Mouse (Mus musculus): ENCODE data around the gene Tnni3. TPM values are rescaled to one million over a fixed set of nuclear protein-coding genes. Genes with fewer than 3 reads are reported as not detected.
A peak's percentile ranks its signal among the peaks of the same experiment; 100 is the strongest.
"Not testable (repeated sequence)": the region's sequence is repeated elsewhere in the genome, so short reads cannot be mapped to it uniquely, and the experiment has no call there.

Gene Tnni3
- polyA plus RNA-seq (2016; fragmentation: Nextera tagmentation; extraction: Ambion mirVana) = 2.5 and 3.5 TPM in 2 replicates

GRCm38 (mm10) chr7:4524212-4524922 lies at the start of gene Tnni3:
Tnni3 (minus strand) TSS chr7:4524229.
- not testable (repeated sequence) for H3K4me3 ChIP-seq, H3K36me3 ChIP-seq, H3K27ac ChIP-seq, H3K9me3 ChIP-seq
- peaks cover 37% of the 10 kb centered on the region for H3K4me1 ChIP-seq (replicated peaks)
- H3K27me3 ChIP-seq (ENCODE audit: insufficient read depth, poor library complexity, severe bottlenecking) = peaks cover 52% of the 10 kb centered on the region
- peak; percentile 71 for DNase-seq (ENCODE audit: low spot score)
- WGBS = 73% methylated on average over 15 of the region's 15 CpGs

- H3K4me3 ChIP-seq; H3K27me3 ChIP-seq (ENCODE audit: insufficient read depth, poor library complexity, severe bottlenecking); H3K27ac ChIP-seq; DNase-seq (ENCODE audit: low spot score); H3K36me3 ChIP-seq; H3K4me1 ChIP-seq (replicated peaks); H3K9me3 ChIP-seq: not testable (repeated sequence)
- WGBS = 74% methylated on average over 2 of the region's 2 CpGs
These were observed 48.3 kb upstream of the Tnni3 start for GRCm38 (mm10) chr7:4572361-4572760.

- DNase-seq (ENCODE audit: low spot score) = no peak
- 86% methylated on average over 3 of the region's 3 CpGs for WGBS
- no peak overlapping the region for H3K4me3 ChIP-seq
- H3K9me3 ChIP-seq = no peaks in the 10 kb centered on the region
- no peak overlapping the region for H3K27ac ChIP-seq
- H3K36me3 ChIP-seq = no peaks in the 10 kb centered on the region
- no peaks in the 10 kb centered on the region for H3K27me3 ChIP-seq (ENCODE audit: insufficient read depth, poor library complexity, severe bottlenecking)
- H3K4me1 ChIP-seq (replicated peaks) = no peaks in the 10 kb centered on the region
These were observed 38.6 kb upstream of the Tnni3 start for GRCm38 (mm10) chr7:4562660-4563059.

- Histone ChIP-seq H3K27ac (no peak overlapping the region), H3K36me3 (no peaks in the 10 kb centered on the region), H3K9me3 (no peaks in the 10 kb centered on the region), H3K27me3 (ENCODE audit: insufficient read depth, poor library complexity, severe bottlenecking) (no peaks in the 10 kb centered on the region), H3K4me3 (no peak overlapping the region), H3K4me1 (replicated peaks) (peaks cover 14% of the 10 kb centered on the region)
- WGBS = 71% methylated on average over 6 of the region's 6 CpGs
- DNase-seq (ENCODE audit: low spot score) = no peak
These were observed 33.1 kb upstream of the Tnni3 start for GRCm38 (mm10) chr7:4557167-4557560.

DNA sequence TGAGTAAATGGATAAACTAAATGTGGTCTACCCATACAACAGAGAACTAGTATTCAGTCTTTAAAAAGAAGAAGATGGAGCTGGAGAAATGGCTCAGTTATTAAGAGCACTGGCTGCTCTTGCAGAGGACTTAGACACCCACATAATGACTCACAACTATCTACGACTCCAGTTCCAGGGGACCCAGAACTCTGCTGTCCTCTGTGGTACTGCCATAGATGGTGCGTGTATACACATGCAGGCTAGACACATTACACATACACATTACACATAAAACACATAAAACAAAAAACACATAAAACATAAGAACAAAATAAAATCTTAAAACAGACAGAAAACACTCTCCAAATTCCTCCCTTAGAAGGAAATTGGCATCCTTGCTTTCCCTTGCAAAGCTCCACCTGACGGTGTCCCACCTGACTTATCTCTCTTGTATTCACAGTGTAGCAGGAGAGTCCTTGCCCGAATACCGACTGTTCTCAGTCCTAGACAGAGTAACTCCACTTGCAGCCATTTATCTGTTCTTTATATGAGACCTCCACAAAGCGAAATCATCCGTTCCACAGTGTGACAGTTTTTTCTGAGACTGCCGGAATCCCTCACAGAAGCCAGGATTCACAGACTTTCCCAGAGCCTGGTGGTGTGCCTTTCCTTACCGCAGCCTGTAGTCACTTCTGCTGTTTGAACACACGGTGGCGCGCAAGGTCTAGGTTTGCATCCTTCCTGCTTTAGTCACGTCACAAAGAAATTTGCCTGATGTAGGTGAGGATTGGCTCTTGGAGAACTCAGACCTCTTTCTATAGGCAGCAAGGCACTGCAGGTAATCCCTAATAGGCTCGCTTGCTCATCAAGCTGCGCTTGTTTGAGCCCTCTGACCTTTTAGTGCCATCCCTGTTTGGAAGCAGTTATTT lies 32.5 kb upstream of the Tnni3 start:
- Histone ChIP-seq H3K4me3 (no peak overlapping the region), H3K9me3 (no peaks in the 10 kb centered on the region), H3K4me1 (replicated peaks) (peaks cover 14% of the 10 kb centered on the region), H3K27ac (no peak overlapping the region), H3K27me3 (ENCODE audit: insufficient read depth, poor library complexity, severe bottlenecking) (no peaks in the 10 kb centered on the region), H3K36me3 (no peaks in the 10 kb centered on the region)
- DNase-seq (ENCODE audit: low spot score) = peak; percentile 81
- WGBS = 25% methylated on average over 15 of the region's 15 CpGs

DNA sequence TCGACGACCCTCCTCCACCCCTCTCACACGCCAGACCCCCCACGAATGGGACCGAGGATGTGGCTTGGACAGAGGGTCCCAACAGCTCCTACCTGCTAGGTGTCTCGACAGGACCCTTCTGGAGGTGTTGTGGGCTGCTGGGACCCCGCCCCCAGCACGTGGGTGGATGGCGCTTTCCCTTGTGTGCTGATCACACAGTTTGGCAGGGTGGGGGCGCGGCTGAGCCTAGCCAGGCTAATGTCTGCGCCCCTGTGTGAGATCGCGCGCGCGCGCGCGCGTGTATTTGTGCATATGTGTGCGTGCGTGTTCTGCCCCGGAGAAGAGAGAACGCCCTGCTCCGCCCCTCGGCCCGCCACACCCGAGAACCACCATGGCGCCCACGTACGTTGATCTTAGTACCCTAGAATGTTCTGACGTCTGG lies 23.2 kb upstream of the Tnni3 start, which contains the start of gene Syt5:
Gene Syt5 (minus strand): TSS at position 321 of the 421 bp plus-strand sequence.
- Histone ChIP-seq H3K9me3 (no peaks in the 10 kb centered on the region), H3K27ac (peak within 1 kb of the TSS; percentile 87), H3K36me3 (no peaks in the 10 kb centered on the region), H3K27me3 (ENCODE audit: insufficient read depth, poor library complexity, severe bottlenecking) (peaks cover 18% of the 10 kb centered on the region; the same call in 1 of the 2 replicates), H3K4me3 (peak within 1 kb of the TSS; percentile 56), H3K4me1 (replicated peaks) (peaks cover 22% of the 10 kb centered on the region)
- WGBS = 9% methylated on average over 33 of the region's 33 CpGs
- DNase-seq (ENCODE audit: low spot score) = peak; percentile 50

- Histone ChIP-seq H3K4me1 (replicated peaks) (peaks cover 22% of the 10 kb centered on the region), H3K36me3 (peaks cover under 1% of the 10 kb centered on the region; the same call in 1 of the 2 replicates), H3K27ac (peak overlapping the region; percentile 87)
These were observed 22.6 kb upstream of the Tnni3 start for GRCm38 (mm10) chr7:4546591-4547131.

DNA sequence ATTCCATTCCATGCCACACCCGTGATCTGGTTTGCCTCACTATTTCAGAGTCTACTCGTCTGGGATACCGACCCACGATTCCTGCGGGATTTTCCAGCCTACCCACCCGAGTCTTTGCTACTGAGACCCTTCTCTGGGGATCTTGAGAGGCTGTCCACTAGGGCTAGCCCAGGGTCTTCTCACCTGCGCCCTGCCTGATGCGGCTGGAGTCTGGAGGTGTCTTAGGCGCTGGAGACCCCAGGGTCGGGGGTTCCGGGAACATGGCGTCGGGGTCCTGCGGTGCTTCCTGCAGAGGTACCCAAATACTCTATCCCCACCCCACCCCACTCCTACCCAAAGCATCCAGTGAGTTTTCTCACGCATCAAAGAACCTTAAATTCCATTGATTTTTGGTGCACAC lies 22.0 kb upstream of the Tnni3 start:
- H3K27me3 ChIP-seq (ENCODE audit: insufficient read depth, poor library complexity, severe bottlenecking) = peaks cover 16% of the 10 kb centered on the region; the same call in 1 of the 2 replicates
- peak overlapping the region; percentile 56 for H3K4me3 ChIP-seq
- no peak for DNase-seq (ENCODE audit: low spot score)
- WGBS = 72% methylated on average over 15 of the region's 15 CpGs
- peaks cover 5% of the 10 kb centered on the region; the same call in 1 of the 2 replicates for H3K36me3 ChIP-seq
- peaks cover 22% of the 10 kb centered on the region for H3K4me1 ChIP-seq (replicated peaks)
- peak overlapping the region; percentile 87 for H3K27ac ChIP-seq
- H3K9me3 ChIP-seq = no peaks in the 10 kb centered on the region

More at GRCm38 (mm10) chr7:4546591-4547131, 22.6 kb upstream of the Tnni3 start:
- peaks cover 18% of the 10 kb centered on the region; the same call in 1 of the 2 replicates for H3K27me3 ChIP-seq (ENCODE audit: insufficient read depth, poor library complexity, severe bottlenecking)
- H3K4me3 ChIP-seq = peak overlapping the region; percentile 56
- 2% methylated on average over 26 of the region's 26 CpGs for WGBS
- no peaks in the 10 kb centered on the region for H3K9me3 ChIP-seq
- DNase-seq (ENCODE audit: low spot score) = peak; percentile 92

- H3K9me3 ChIP-seq = no peaks in the 10 kb centered on the region
- WGBS = 44% methylated on average over 17 of the region's 17 CpGs
- no peaks in the 10 kb centered on the region for H3K27me3 ChIP-seq (ENCODE audit: insufficient read depth, poor library complexity, severe bottlenecking)
- no peak overlapping the region for H3K4me3 ChIP-seq
- H3K4me1 ChIP-seq (replicated peaks) = peaks cover 16% of the 10 kb centered on the region
- no peak overlapping the region for H3K27ac ChIP-seq
- DNase-seq (ENCODE audit: low spot score) = no peak
- H3K36me3 ChIP-seq = peaks cover 5% of the 10 kb centered on the region; the same call in 1 of the 2 replicates
These were observed 18.0 kb upstream of the Tnni3 start for GRCm38 (mm10) chr7:4542013-4542412.

- H3K4me1 ChIP-seq (replicated peaks) = peaks cover 10% of the 10 kb centered on the region
- no peak overlapping the region for H3K4me3 ChIP-seq
- no peaks in the 10 kb centered on the region for H3K9me3 ChIP-seq
- peaks cover 5% of the 10 kb centered on the region; the same call in 1 of the 2 replicates for H3K36me3 ChIP-seq
- no peak overlapping the region for H3K27ac ChIP-seq
- H3K27me3 ChIP-seq (ENCODE audit: insufficient read depth, poor library complexity, severe bottlenecking) = no peaks in the 10 kb centered on the region
- no peak for DNase-seq (ENCODE audit: low spot score)
- 66% methylated on average over 5 of the region's 5 CpGs for WGBS
These were observed 17.3 kb upstream of the Tnni3 start for GRCm38 (mm10) chr7:4541344-4541743.

DNA sequence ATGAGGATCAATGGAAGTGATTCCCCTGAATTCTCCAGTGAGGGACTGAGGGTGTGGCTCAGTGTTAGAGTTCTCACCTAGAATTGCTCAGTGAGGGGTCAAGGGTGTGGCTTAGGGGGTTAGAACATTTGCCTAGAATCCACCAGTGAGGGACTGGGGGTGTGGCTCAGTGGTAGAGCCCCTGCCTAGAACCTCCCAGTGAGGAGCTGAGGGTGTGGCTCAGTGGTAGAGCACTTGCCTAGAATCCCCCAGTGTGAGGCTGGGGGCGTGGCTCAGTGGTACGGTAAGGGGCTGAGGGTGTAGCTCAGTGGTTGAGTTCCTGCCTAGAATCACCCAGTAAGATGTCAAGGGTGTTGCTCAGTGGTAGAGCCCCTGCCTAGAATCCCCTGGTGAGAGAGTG lies 15.0 kb upstream of the Tnni3 start:
- peaks cover 5% of the 10 kb centered on the region; the same call in 1 of the 2 replicates for H3K36me3 ChIP-seq
- 80% methylated on average over 2 of the region's 2 CpGs for WGBS
- no peaks in the 10 kb centered on the region for H3K4me1 ChIP-seq (replicated peaks)
- no peak overlapping the region for H3K27ac ChIP-seq
- H3K27me3 ChIP-seq (ENCODE audit: insufficient read depth, poor library complexity, severe bottlenecking) = no peaks in the 10 kb centered on the region
- H3K4me3 ChIP-seq = no peak overlapping the region
- no peak for DNase-seq (ENCODE audit: low spot score)
- H3K9me3 ChIP-seq = no peaks in the 10 kb centered on the region

- Histone ChIP-seq H3K4me1 (replicated peaks) (peaks cover 7% of the 10 kb centered on the region), H3K27me3 (ENCODE audit: insufficient read depth, poor library complexity, severe bottlenecking) (no peaks in the 10 kb centered on the region), H3K36me3 (peaks cover 5% of the 10 kb centered on the region; the same call in 1 of the 2 replicates), H3K9me3 (no peaks in the 10 kb centered on the region), H3K27ac (no peak overlapping the region), H3K4me3 (no peak overlapping the region)
- DNase-seq (ENCODE audit: low spot score) = no peak
- 52% methylated on average over 4 of the region's 4 CpGs for WGBS
These were observed 13.2 kb upstream of the Tnni3 start for GRCm38 (mm10) chr7:4537181-4537580.
